Mouse (Mus musculus) forebrain, embryonic 15.5 days (tissue): ENCODE results near the gene Fam83e. TPM values are rescaled to one million over a fixed set of nuclear protein-coding genes. Genes with fewer than 3 reads are reported as not detected.

Experiments used
- polyA plus RNA-seq: library from polyadenylated mRNA; unstranded; fragments of >200 nt; fragmentation: Nextera tagmentation; extraction: Ambion mirVana; gene quantifications from 2 replicates; pipeline ENCODE4 v1.2.1, GENCODE M21; 2015

The Fam83e gene
- polyA plus RNA-seq, 1 experiment from 2014 or later: 0.37 TPM

Other genes starting within 250 kb of the Fam83e start
- 0.14 and 0.18 TPM in 2 replicates for gene Tulp2, start 239.3 kb upstream of the Fam83e start, polyA plus RNA-seq
- gene Gm45808, start 234.4 kb upstream of the Fam83e start, polyA plus RNA-seq: not detected in 2 replicates
- gene Dhdh, start 232.4 kb upstream of the Fam83e start, polyA plus RNA-seq: 2.3 and 2.6 TPM in 2 replicates
- gene Nucb1, start 210.8 kb upstream of the Fam83e start, polyA plus RNA-seq: 95.0 and 95.7 TPM in 2 replicates
- 15.4 and 15.6 TPM in 2 replicates for gene Ppp1r15a, start 194.9 kb upstream of the Fam83e start, polyA plus RNA-seq
- gene Plekha4, start 194.9 kb upstream of the Fam83e start, polyA plus RNA-seq: 0.72 and 0.92 TPM in 2 replicates
- gene Hsd17b14, start 166.3 kb upstream of the Fam83e start, polyA plus RNA-seq: not detected in 2 replicates
- gene Bcat2, start 151.1 kb upstream of the Fam83e start, polyA plus RNA-seq: 21.6 and 23.3 TPM in 2 replicates
- not detected in 2 replicates for gene Fgf21, start 105.7 kb upstream of the Fam83e start, polyA plus RNA-seq
- gene Fut1, start 103.9 kb upstream of the Fam83e start, polyA plus RNA-seq: not detected in 2 replicates
- 0.17 TPM in 1 of 2 replicates, not detected in the other for gene Izumo1, start 99.4 kb upstream of the Fam83e start, polyA plus RNA-seq
- gene Rasip1, start 93.7 kb upstream of the Fam83e start, polyA plus RNA-seq: 15.5 and 16.6 TPM in 2 replicates
- gene Mamstr, start 81.2 kb upstream of the Fam83e start, polyA plus RNA-seq: 2.5 and 2.7 TPM in 2 replicates
- 0.31 TPM in 1 of 2 replicates, not detected in the other for gene Fut2, start 54.8 kb upstream of the Fam83e start, polyA plus RNA-seq
- 0.29 and 0.45 TPM in 2 replicates for gene Ntn5, start 37.2 kb upstream of the Fam83e start, polyA plus RNA-seq
- gene Sec1, start 26.8 kb upstream of the Fam83e start, polyA plus RNA-seq: 0.14 TPM in 1 of 2 replicates, not detected in the other
- gene Car11, start 21.4 kb upstream of the Fam83e start, polyA plus RNA-seq: 39.0 and 39.8 TPM in 2 replicates
- 3.6 and 4.1 TPM in 2 replicates for gene Dbp, start 16.1 kb upstream of the Fam83e start, polyA plus RNA-seq
- 633 and 683 TPM in 2 replicates for gene Rpl18, start 5.8 kb upstream of the Fam83e start, polyA plus RNA-seq
- gene Sphk2, start 3.2 kb upstream of the Fam83e start, polyA plus RNA-seq: 29.0 and 30.2 TPM in 2 replicates
- gene Spaca4, start 4.6 kb downstream of the Fam83e start, polyA plus RNA-seq: not detected in 2 replicates
- 21.7 and 22.9 TPM in 2 replicates for gene Lmtk3, start 62.5 kb downstream of the Fam83e start, polyA plus RNA-seq
- gene Sult2b1, start 63.5 kb downstream of the Fam83e start, polyA plus RNA-seq: 6.0 and 7.6 TPM in 2 replicates
- gene Cyth2, start 93.4 kb downstream of the Fam83e start, polyA plus RNA-seq: 376 and 383 TPM in 2 replicates
- 0.55 and 0.98 TPM in 2 replicates for gene Kcnj14, start 103.6 kb downstream of the Fam83e start, polyA plus RNA-seq
- 46.8 and 46.9 TPM in 2 replicates for gene Grwd1, start 109.7 kb downstream of the Fam83e start, polyA plus RNA-seq
- gene Kdelr1, start 151.6 kb downstream of the Fam83e start, polyA plus RNA-seq: 33.3 and 38.3 TPM in 2 replicates
- gene Grin2d, start 157.2 kb downstream of the Fam83e start, polyA plus RNA-seq: 0.84 and 0.92 TPM in 2 replicates
- 0.33 TPM in 1 of 2 replicates, not detected in the other for gene Syngr4, start 175.5 kb downstream of the Fam83e start, polyA plus RNA-seq
- 4.8 and 5.7 TPM in 2 replicates for gene Tmem143, start 175.7 kb downstream of the Fam83e start, polyA plus RNA-seq
- 17.2 and 18.5 TPM in 2 replicates for gene Emp3, start 200.2 kb downstream of the Fam83e start, polyA plus RNA-seq
- 2.5 and 4.9 TPM in 2 replicates for gene Ccdc114, start 202.9 kb downstream of the Fam83e start, polyA plus RNA-seq